Mouse (Mus musculus) liver, postnatal 0 days (tissue): Measurements from ENCODE around the gene Gnas. TPM values are rescaled to one million over a fixed set of nuclear protein-coding genes. Genes with fewer than 3 reads are reported as not detected.

Source experiments
- ATAC-seq: fragments of 200-750 bp; cut with Nextera tagmentation; 2 replicates; pipeline ENCODE4 v1.8.0; 2017; ENCODE audit warnings: mild to moderate bottlenecking, moderate library complexity
- DNase-seq: peaks from one replicate; pipeline ENCODE4 v3.0.0-alpha.2; 2016
- H3K27ac ChIP-seq: fragments of 300-500 bp; sonication (generic); 2 replicates; pipeline ENCODE4 v1.5.1; 2014; ENCODE audit warnings: antibody characterized with exemption, moderate library complexity, mild to moderate bottlenecking, low read depth
- H3K27me3 ChIP-seq: fragments of 300-500 bp; sonication (generic); 2 replicates; pipeline ENCODE4 v1.6.1; 2014; ENCODE audit warnings: low read length, control low read depth, mixed read lengths; ENCODE audit not compliant: insufficient read depth
- H3K36me3 ChIP-seq: fragments of 300-500 bp; sonication (generic); replicated peaks from 2 replicates; pipeline ENCODE4 v1.6.1; 2014; ENCODE audit warnings: mild to moderate bottlenecking, control low read depth, low read length, moderate library complexity, mixed read lengths; ENCODE audit not compliant: insufficient read depth
- H3K4me1 ChIP-seq: fragments of 300-500 bp; sonication (generic); 2 replicates; pipeline ENCODE4 v1.6.1; 2014; ENCODE audit warnings: antibody characterized with exemption, mild to moderate bottlenecking, control low read depth; ENCODE audit not compliant: insufficient read depth
- H3K4me2 ChIP-seq: fragments of 300-500 bp; sonication (generic); 2 replicates; pipeline ENCODE4 v1.6.1; 2014; ENCODE audit warnings: low read depth, mild to moderate bottlenecking, low read length, moderate library complexity, mixed read lengths
- H3K4me3 ChIP-seq: fragments of 300-500 bp; sonication (generic); 2 replicates; pipeline ENCODE4 v1.5.1; 2014; ENCODE audit warnings: low read depth, low read length
- H3K9ac ChIP-seq: fragments of 300-500 bp; sonication (generic); replicated peaks from 2 replicates; pipeline ENCODE4 v1.6.1; 2014; ENCODE audit warnings: mild to moderate bottlenecking, moderate library complexity
- H3K9me3 ChIP-seq: fragments of 300-500 bp; sonication (generic); 2 replicates; pipeline ENCODE4 v1.6.1; 2016; ENCODE audit warnings: mild to moderate bottlenecking, control low read depth, low read length, mixed read lengths
- CTCF ChIP-seq: sonication (generic); IDR thresholded peaks from 2 replicates; pipeline ENCODE4 v1.5.1; 2016; ENCODE audit warnings: antibody characterized with exemption, low read depth
- EP300 ChIP-seq: IDR thresholded peaks from 2 replicates; pipeline ENCODE4 v1.6.1; 2016; ENCODE audit warnings: antibody characterized with exemption, low read depth, mild to moderate bottlenecking
- WGBS: fragments of 180-500 bp; shearing (Covaris S2); extraction: QIAGEN DNeasy Blood & Tissue Kit; methylation state at CpG from one replicate; pipeline ENCODE4 v1.1.7; 2014; ENCODE audit not compliant: insufficient replicate concordance; 5-methylcytosine and 5-hydroxymethylcytosine counted together
- polyA plus RNA-seq: library from polyadenylated mRNA; unstranded; fragments of >200 nt; fragmentation: Nextera tagmentation; extraction: Ambion mirVana; gene quantifications from 2 replicates; pipeline ENCODE4 v1.2.1, GENCODE M21; 2015

Gnas gene
- polyA plus RNA-seq, 1 experiment from 2014 or later: 332 TPM

GRCm38 (mm10) chr2:174291029-174291661 is 7.0 kb downstream of the Gnas start:
- no peak for TF ChIP-seq CTCF
- no peak for TF ChIP-seq EP300
- DNase-seq (no peak), ATAC-seq (no peak)
- peaks cover 8% of the 10 kb centered on the region for H3K36me3 ChIP-seq
- 70% methylated on average over 8 of the region's 8 CpGs for WGBS
- H3K4me2 ChIP-seq: no peak overlapping the region
- no peak overlapping the region for H3K27ac ChIP-seq
- H3K9me3 ChIP-seq: no peaks in the 10 kb centered on the region
- H3K9ac ChIP-seq: no peak overlapping the region
- no peak overlapping the region for H3K4me3 ChIP-seq
- no peaks in the 10 kb centered on the region for H3K4me1 ChIP-seq
- H3K27me3 ChIP-seq: peaks cover 17% of the 10 kb centered on the region

GRCm38 (mm10) chr2:174291662-174292030 is 7.5 kb downstream of the Gnas start:
- 42% methylated on average over 2 of the region's 2 CpGs for WGBS
- peaks cover 3% of the 10 kb centered on the region for H3K36me3 ChIP-seq
- peaks cover 12% of the 10 kb centered on the region for H3K27me3 ChIP-seq
- TF ChIP-seq CTCF (no peak), EP300 (no peak)
- H3K27ac ChIP-seq: no peak overlapping the region
- no peaks in the 10 kb centered on the region for H3K4me1 ChIP-seq
- no peak overlapping the region for H3K9ac ChIP-seq
- no peak overlapping the region for H3K4me3 ChIP-seq
- no peak overlapping the region for H3K4me2 ChIP-seq
- ATAC-seq (no peak), DNase-seq (no peak)
- H3K9me3 ChIP-seq: no peaks in the 10 kb centered on the region

- Histone ChIP-seq H3K4me3 (peak overlapping the region; percentile 65), H3K36me3 (no peaks in the 10 kb centered on the region), H3K27me3 (peaks cover 24% of the 10 kb centered on the region), H3K9me3 (peaks cover 9% of the 10 kb centered on the region), H3K4me1 (no peaks in the 10 kb centered on the region), H3K27ac (peak overlapping the region; percentile 74), H3K9ac (peak overlapping the region; percentile 73), H3K4me2 (peak overlapping the region; percentile 67)
- no peak for ATAC-seq
- DNase-seq: peak; percentile 26
- WGBS: 44% methylated on average over 8 of the region's 8 CpGs
- TF ChIP-seq CTCF: no peak
- TF ChIP-seq EP300: no peak
Observed at GRCm38 (mm10) chr2:174294457-174294856, 10.3 kb downstream of the Gnas start.

- ATAC-seq (peak; percentile 92), DNase-seq (peak; percentile 88)
- H3K36me3 ChIP-seq: no peaks in the 10 kb centered on the region
- no peaks in the 10 kb centered on the region for H3K4me1 ChIP-seq
- H3K27me3 ChIP-seq: peaks cover 33% of the 10 kb centered on the region
- H3K27ac ChIP-seq: peak overlapping the region; percentile 74
- peak overlapping the region; percentile 73 for H3K9ac ChIP-seq
- H3K9me3 ChIP-seq: peaks cover 16% of the 10 kb centered on the region
- 57% methylated on average over 36 of the region's 36 CpGs for WGBS
- peak overlapping the region; percentile 65 for H3K4me3 ChIP-seq
- TF ChIP-seq EP300 (peak; percentile 13; the same call in 1 of the 2 replicates), CTCF (0 out of 2 replicates have a peak, but pooled peaks have one; percentile 35)
- H3K4me2 ChIP-seq: peak overlapping the region; percentile 67
Observed at GRCm38 (mm10) chr2:174295175-174295899, 11.2 kb downstream of the Gnas start.

- no peaks in the 10 kb centered on the region for H3K4me1 ChIP-seq
- H3K36me3 ChIP-seq: no peaks in the 10 kb centered on the region
- peak overlapping the region; percentile 67 for H3K4me2 ChIP-seq
- WGBS: 53% methylated on average over 29 of the region's 29 CpGs
- no peak for TF ChIP-seq EP300
- no peak for TF ChIP-seq CTCF
- peak overlapping the region; percentile 65 for H3K4me3 ChIP-seq
- H3K27me3 ChIP-seq: peaks cover 40% of the 10 kb centered on the region
- H3K27ac ChIP-seq: no peak overlapping the region
- ATAC-seq (no peak), DNase-seq (no peak)
- no peak overlapping the region; the same call in 1 of the 2 replicates for H3K9ac ChIP-seq
- H3K9me3 ChIP-seq: peaks cover 16% of the 10 kb centered on the region
Observed at GRCm38 (mm10) chr2:174295900-174296465, 11.9 kb downstream of the Gnas start.

GRCm38 (mm10) chr2:174297086-174297571 is 13.0 kb downstream of the Gnas start:
- peak; percentile 43 for ATAC-seq
- Histone ChIP-seq H3K4me3 (peak overlapping the region; percentile 65), H3K4me2 (peak overlapping the region; percentile 67), H3K36me3 (no peaks in the 10 kb centered on the region), H3K4me1 (no peaks in the 10 kb centered on the region), H3K9me3 (peaks cover 16% of the 10 kb centered on the region), H3K27ac (no peak overlapping the region), H3K27me3 (peaks cover 45% of the 10 kb centered on the region), H3K9ac (no peak overlapping the region)
- peak; percentile 52 for TF ChIP-seq CTCF
- no peak for TF ChIP-seq EP300
- 50% methylated on average over 29 of the region's 29 CpGs for WGBS
- peak; percentile 40 for DNase-seq
